Mouse (Mus musculus) liver, embryonic 11.5 days (tissue): ENCODE measurements around the gene Aldh3a2. TPM values are rescaled to one million over a fixed set of nuclear protein-coding genes. Genes with fewer than 3 reads are reported as not detected.

Experiments
- ATAC-seq: fragments of 200-750 bp; cut with Nextera tagmentation; replicated peaks from 2 replicates; pipeline ENCODE4 v1.8.0; 2017; ENCODE audit warnings: moderate number of reproducible peaks, mild to moderate bottlenecking, moderate TSS enrichment, moderate library complexity; ENCODE audit not compliant: low FRiP score
- DNase-seq: peaks from one replicate; pipeline ENCODE4 v3.0.0-alpha.2; 2017; ENCODE audit warnings: low spot score
- H3K27ac ChIP-seq: fragments of 300-500 bp; sonication (generic); 2 replicates; pipeline ENCODE4 v1.5.1; 2014; ENCODE audit warnings: mild to moderate bottlenecking, low read depth, low read length, control low read depth
- H3K27me3 ChIP-seq: fragments of 300-500 bp; sonication (generic); replicated peaks from 2 replicates; pipeline ENCODE4 v1.6.1; 2014; ENCODE audit warnings: low read length, mixed read lengths; ENCODE audit not compliant: control insufficient read depth, insufficient read depth
- H3K36me3 ChIP-seq: fragments of 300-500 bp; sonication (generic); 2 replicates; pipeline ENCODE4 v1.6.1; 2014; ENCODE audit warnings: mild to moderate bottlenecking, low read length, moderate library complexity, mixed read lengths; ENCODE audit not compliant: control insufficient read depth, insufficient read depth
- H3K4me1 ChIP-seq: fragments of 300-500 bp; sonication (generic); replicated peaks from 2 replicates; pipeline ENCODE4 v1.6.1; 2014; ENCODE audit warnings: low read length, mixed read lengths; ENCODE audit not compliant: control insufficient read depth, insufficient read depth
- H3K4me2 ChIP-seq: fragments of 300-500 bp; sonication (generic); 2 replicates; pipeline ENCODE4 v1.6.1; 2014; ENCODE audit warnings: mild to moderate bottlenecking, control low read depth, moderate library complexity
- H3K4me3 ChIP-seq: fragments of 300-500 bp; sonication (generic); 2 replicates; pipeline ENCODE4 v1.5.1; 2014; ENCODE audit warnings: low read depth, low read length, control low read depth
- H3K9ac ChIP-seq: fragments of 300-500 bp; sonication (generic); 2 replicates; pipeline ENCODE4 v1.6.1; 2014; ENCODE audit warnings: low read depth, low read length, control low read depth
- H3K9me3 ChIP-seq: fragments of 300-500 bp; sonication (generic); 2 replicates; pipeline ENCODE4 v1.6.1; 2016; ENCODE audit warnings: low read length, inconsistent platforms, mixed read lengths; ENCODE audit not compliant: control insufficient read depth
- WGBS: fragments of 180-500 bp; shearing (Covaris S2); extraction: QIAGEN DNeasy Blood & Tissue Kit; methylation state at CpG from one replicate; pipeline ENCODE4 v1.1.7; 2014; 5-methylcytosine and 5-hydroxymethylcytosine counted together
- polyA plus RNA-seq: library from polyadenylated mRNA; unstranded; fragments of >200 nt; fragmentation: Nextera tagmentation; extraction: Ambion mirVana; gene quantifications from 2 replicates; pipeline ENCODE4 v1.2.1, GENCODE M21; 2014

Aldh3a2 gene
- polyA plus RNA-seq, 1 experiment from 2014 or later: 23.8 TPM

DNA sequence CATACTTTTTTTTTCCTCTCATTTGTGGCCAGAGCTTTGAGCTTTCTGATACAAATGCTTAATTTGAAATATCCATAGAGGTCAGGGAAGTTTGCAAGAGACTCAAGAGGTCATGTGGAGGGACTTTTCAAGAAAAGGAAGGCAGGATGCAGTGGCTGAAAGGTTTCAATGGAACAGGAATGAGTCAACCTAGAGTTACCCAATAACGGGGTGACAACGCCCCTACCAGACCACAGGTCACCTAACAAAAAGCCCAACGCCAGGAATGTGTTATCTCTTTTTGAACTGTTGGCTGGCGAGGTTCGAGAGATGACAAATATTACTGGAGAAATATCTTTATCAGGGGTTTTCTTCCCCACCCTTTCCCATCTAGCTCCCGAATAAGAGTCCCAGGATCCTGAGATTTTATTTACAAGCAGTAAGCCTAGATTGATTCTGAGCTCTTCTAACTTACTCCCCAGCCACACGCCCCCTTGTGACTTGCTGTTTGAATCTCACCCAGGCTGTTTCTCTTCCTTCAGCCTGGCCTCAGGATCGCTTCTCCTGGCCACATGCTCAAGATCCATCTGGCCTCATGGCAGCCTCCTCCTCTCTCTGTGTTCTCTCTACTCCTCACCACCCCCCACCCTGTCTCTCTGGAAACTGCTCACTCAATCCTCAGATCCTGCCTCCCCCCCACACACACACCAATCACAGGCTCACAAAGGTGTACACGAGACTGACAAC lies 46.9 kb downstream of the Aldh3a2 start:
- no peak for ATAC-seq
- Histone ChIP-seq H3K27ac (no peak overlapping the region), H3K4me1 (0 out of 2 replicates have a peak, but pooled peaks cover 2% of the 10 kb centered on the region), H3K36me3 (no peaks in the 10 kb centered on the region), H3K4me2 (no peak overlapping the region), H3K4me3 (no peak overlapping the region), H3K9ac (no peak overlapping the region), H3K9me3 (no peaks in the 10 kb centered on the region), H3K27me3 (no peaks in the 10 kb centered on the region)
- DNase-seq: no peak
- 55% methylated on average over 9 of the region's 9 CpGs for WGBS

DNA sequence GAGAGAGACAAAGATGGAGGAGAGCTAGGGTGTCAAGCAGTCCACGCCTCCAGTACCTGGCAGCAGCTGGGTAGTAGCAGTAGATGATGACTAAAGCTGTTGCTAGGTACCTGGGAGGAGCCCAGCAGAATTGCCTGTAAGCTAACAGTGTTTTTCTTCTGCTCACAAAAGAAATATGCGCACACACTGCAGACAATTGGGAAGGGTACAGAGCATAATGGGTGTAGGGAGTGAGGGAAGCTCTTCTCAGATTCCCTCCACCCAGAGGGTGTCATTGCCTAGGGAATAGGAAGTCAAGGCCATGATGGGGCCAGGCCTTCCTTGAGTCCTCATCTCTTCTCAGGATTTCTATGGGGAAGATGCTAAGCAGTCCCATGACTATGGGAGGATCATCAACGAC lies 51.3 kb downstream of the Aldh3a2 start:
- ATAC-seq (no peak), DNase-seq (no peak)
- Histone ChIP-seq H3K4me2 (no peak overlapping the region), H3K9ac (no peak overlapping the region), H3K27me3 (peaks cover 24% of the 10 kb centered on the region), H3K9me3 (no peaks in the 10 kb centered on the region), H3K36me3 (no peaks in the 10 kb centered on the region), H3K27ac (no peak overlapping the region), H3K4me3 (no peak overlapping the region), H3K4me1 (no peaks in the 10 kb centered on the region)
- WGBS: 76% methylated on average over 3 of the region's 3 CpGs

DNA sequence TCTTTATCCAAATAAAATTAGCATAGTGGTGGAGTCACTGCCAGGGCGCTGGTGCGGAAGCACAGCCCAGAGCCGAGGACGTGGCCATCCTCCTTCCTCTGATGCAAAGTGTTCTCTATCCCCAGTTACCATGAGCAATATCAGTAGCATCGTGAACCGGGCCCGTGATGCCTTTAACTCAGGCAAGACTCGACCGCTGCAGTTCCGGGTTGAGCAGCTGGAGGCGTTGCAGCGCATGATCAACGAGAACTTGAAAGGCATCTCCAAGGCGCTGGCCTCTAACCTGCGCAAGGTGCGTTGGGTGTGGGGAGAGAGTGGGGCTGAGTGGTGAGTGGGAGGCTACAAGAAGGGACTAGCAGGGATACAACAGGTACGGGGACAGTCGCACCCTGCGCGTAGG lies 55.2 kb downstream of the Aldh3a2 start:
- H3K4me1 ChIP-seq: no peaks in the 10 kb centered on the region
- ATAC-seq: no peak
- H3K36me3 ChIP-seq: no peaks in the 10 kb centered on the region
- no peak overlapping the region for H3K4me2 ChIP-seq
- no peak overlapping the region for H3K27ac ChIP-seq
- WGBS: 30% methylated on average over 20 of the region's 20 CpGs
- H3K9me3 ChIP-seq: no peaks in the 10 kb centered on the region
- no peak for DNase-seq
- H3K4me3 ChIP-seq: no peak overlapping the region
- H3K27me3 ChIP-seq: peaks cover 26% of the 10 kb centered on the region
- no peak overlapping the region for H3K9ac ChIP-seq

DNA sequence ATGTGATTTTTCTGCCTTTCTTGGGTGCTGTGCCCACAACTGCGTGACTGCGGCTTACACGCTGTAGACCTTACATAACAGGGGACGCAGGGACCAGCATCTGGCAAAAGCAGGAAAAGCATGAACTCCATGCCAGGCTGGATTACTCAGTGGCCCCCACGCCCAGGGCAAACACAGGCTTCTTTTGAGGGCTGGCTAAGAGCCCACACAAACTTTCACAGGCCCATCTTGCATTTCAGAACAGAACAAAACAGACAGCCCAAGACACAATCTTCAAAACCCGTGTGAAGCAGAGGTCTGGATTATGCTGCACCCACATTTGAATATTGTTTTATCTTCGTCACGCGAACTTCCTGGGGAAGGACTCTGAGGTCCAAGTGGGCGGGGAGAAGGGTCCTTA lies 58.9 kb downstream of the Aldh3a2 start:
- no peak overlapping the region for H3K4me2 ChIP-seq
- WGBS: 74% methylated on average over 10 of the region's 10 CpGs
- no peak overlapping the region for H3K9ac ChIP-seq
- H3K27ac ChIP-seq: no peak overlapping the region
- H3K4me3 ChIP-seq: no peak overlapping the region
- H3K4me1 ChIP-seq: no peaks in the 10 kb centered on the region
- H3K27me3 ChIP-seq: peaks cover 20% of the 10 kb centered on the region
- no peaks in the 10 kb centered on the region for H3K36me3 ChIP-seq
- no peaks in the 10 kb centered on the region for H3K9me3 ChIP-seq
- no peak for DNase-seq
- no peak for ATAC-seq

DNA sequence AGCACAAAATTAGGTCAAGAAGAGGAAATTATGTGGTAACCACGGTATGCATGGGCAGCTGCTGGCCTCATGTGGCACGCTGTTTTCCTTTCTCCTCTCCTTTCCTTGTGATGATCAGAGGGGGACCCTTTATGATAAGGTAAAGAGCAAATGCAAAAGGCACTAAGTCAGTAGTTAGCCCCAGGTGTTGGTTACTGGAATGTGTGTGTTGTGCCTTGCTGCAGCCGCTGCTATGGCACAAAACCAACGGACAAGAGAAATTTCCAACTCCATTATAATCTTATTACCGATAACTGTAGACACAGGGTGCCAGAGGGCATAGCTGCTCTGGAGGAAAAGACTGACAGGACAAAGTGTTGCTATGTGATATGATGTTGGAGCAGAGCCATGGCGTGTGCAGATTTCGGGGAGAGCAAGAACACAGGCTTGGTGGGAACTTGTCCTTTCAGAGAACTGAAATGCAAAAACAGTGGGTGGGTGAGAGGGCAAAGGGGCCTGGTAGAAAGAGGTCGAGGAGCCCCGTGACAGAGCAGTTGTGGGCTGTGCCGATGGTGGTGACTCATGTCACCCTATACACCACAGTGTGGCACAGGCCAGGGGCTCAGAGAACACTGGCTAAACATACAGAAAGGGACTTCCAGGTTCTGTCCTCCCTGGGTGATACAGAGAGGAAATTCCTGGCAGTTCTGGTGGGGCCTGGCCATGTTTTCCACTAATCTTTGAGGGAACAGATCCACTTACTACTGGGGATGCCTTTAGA lies 59.6 kb downstream of the Aldh3a2 start, which contains the start of gene Aldh3a1:
Aldh3a1 (plus strand) TSS at position 51 of the 760 bp plus-strand sequence.
- Histone ChIP-seq H3K36me3 (no peaks in the 10 kb centered on the region), H3K4me1 (no peaks in the 10 kb centered on the region), H3K9me3 (no peaks in the 10 kb centered on the region), H3K9ac (no peak within 1 kb of the TSS), H3K4me2 (no peak within 1 kb of the TSS), H3K4me3 (no peak within 1 kb of the TSS), H3K27ac (no peak within 1 kb of the TSS), H3K27me3 (peaks cover 14% of the 10 kb centered on the region)
- WGBS: 66% methylated on average over 10 of the region's 10 CpGs
- ATAC-seq: no peak
- DNase-seq: no peak

DNA sequence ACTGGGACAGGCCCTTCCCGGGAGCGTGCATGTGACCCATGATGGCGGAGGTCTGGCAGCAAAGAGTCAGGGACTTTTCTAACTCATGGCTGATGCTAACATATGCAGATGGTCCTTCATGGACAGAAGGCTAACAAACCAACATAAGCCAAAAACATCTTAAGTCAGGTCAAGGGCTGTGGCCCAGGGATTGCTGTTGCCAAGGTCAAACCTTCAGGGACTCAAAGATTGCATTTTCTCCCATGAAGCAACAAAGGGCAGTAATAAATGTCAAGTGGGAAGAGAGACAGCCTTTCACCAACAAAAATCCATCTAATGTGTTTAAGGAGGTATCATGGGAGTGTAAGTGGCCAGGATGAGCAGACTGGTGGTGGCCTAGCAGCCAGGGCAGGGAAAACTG lies 61.1 kb downstream of the Aldh3a2 start:
- Histone ChIP-seq H3K4me3 (no peak overlapping the region), H3K27ac (no peak overlapping the region), H3K9ac (no peak overlapping the region), H3K27me3 (peaks cover 3% of the 10 kb centered on the region; the same call in 1 of the 2 replicates), H3K4me1 (no peaks in the 10 kb centered on the region), H3K36me3 (no peaks in the 10 kb centered on the region), H3K4me2 (no peak overlapping the region), H3K9me3 (no peaks in the 10 kb centered on the region)
- ATAC-seq (no peak), DNase-seq (no peak)
- WGBS: 93% methylated on average over 3 of the region's 3 CpGs

DNA sequence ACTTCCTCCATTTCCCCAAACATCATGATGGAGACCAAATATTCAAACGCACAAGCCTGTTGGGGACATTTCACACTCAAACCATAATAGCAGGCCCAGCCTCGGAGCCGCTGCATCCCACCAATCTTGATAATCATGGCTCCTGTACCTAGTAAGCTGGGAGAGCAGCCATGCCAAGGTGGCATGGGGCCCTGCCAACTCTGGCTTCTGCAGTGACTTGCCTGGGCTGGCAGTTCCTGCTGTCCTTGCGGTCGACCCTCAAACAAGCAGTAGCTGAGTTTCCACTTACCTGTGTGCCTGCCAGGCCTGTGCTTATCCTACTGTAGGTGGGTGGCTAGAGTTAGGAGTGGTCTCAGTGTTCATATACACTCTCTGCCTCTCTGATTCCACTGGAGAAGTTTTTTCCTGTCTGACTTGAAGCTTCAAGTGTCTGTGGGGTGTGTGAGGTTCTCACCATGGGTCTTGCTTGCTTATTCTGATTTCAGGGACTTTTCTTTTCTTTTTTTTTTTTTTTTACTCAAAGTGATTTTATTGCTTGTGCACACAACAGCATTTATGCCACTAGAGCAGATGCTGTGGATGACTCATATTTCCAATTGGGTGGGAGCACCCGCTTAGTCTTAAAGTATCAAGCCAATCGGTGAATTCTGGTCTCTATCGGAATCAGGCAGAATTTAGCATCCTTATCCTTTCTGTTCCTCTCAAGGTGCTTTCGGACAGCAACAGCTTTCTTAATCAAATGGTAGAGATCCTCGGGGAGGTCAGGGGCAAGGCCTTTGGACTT lies 61.9 kb downstream of the Aldh3a2 start:
- WGBS: 84% methylated on average over 9 of the region's 10 CpGs
- H3K4me3 ChIP-seq: no peak overlapping the region

DNA sequence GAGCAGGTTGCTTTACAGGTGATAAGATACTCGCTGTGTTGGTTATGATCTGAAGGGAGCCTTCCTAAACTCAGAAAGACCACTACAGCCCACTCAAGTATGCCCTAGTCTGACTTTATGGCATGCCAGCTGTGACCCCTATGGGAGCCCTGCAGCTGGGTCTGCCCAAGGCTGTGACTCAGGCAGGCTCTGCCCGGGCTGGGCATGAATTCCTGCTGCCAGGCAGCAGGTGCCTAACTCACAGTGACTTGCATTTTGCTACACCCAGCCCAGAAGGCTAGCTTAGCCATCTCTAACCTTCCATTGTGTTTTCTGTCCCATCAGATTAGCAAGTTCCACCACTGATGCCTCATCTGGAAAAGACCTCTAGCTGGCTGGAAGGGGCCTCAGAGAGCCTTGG lies 64.5 kb downstream of the Aldh3a2 start:
- H3K9me3 ChIP-seq: no peaks in the 10 kb centered on the region
- ATAC-seq (no peak), DNase-seq (no peak)
- 55% methylated on average over 2 of the region's 2 CpGs for WGBS
- H3K4me1 ChIP-seq: no peaks in the 10 kb centered on the region
- H3K27ac ChIP-seq: no peak overlapping the region
- no peak overlapping the region for H3K9ac ChIP-seq
- no peaks in the 10 kb centered on the region for H3K27me3 ChIP-seq
- no peaks in the 10 kb centered on the region for H3K36me3 ChIP-seq
- H3K4me2 ChIP-seq: no peak overlapping the region
- no peak overlapping the region for H3K4me3 ChIP-seq

More for the DNA sequence above, 61.9 kb downstream of the Aldh3a2 start:
- peaks cover 3% of the 10 kb centered on the region; the same call in 1 of the 2 replicates for H3K27me3 ChIP-seq
- no peaks in the 10 kb centered on the region for H3K36me3 ChIP-seq
- H3K9ac ChIP-seq: no peak overlapping the region
- H3K4me2 ChIP-seq: no peak overlapping the region
- H3K4me1 ChIP-seq: no peaks in the 10 kb centered on the region
- no peaks in the 10 kb centered on the region for H3K9me3 ChIP-seq
- no peak for ATAC-seq
- no peak overlapping the region for H3K27ac ChIP-seq
- no peak for DNase-seq
